Mouse (Mus musculus): Measurements from ENCODE around the gene Dynll1. TPM values are rescaled to one million over a fixed set of nuclear protein-coding genes. Genes with fewer than 3 reads are reported as not detected.

Dynll1 gene
- polyA plus RNA-seq, 1 experiment from 2014 or later = 470 TPM

DNA sequence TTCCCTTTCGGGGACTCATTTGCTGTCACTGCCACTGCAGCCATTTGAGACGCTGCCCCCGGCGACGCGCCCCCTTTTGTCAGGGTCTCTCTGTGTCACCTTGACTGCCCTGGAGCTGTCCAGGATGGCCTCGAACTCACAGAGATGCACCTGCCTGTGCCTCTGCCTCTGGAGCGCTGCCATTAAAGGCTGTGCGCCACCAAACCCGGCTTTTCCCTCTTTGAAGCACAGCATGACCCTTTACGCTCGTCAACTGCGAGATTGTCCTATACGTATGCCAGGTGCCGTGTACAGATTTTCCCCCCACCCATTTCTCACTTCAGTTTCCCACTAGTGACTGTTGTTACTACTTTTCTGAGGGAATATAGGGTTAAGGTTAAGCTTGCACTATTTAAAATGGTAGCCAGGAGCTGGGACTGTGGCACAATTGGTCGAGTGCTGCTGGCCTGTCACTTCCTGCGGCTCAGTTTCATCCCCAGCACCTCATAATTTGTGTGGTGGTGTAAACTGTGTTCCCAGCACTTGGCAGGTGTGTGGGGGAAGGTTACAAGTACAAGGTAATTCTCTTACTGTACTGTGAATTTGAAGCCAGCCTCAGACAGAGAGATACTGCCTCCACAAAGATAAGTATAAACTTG lies 20.6 kb downstream of the Dynll1 start:
- H3K4me3 ChIP-seq (ENCODE audit: low read depth, low read length) = peak overlapping the region; percentile 70
- H3K4me2 ChIP-seq (ENCODE audit: low read depth, low read length) = peak overlapping the region; percentile 91
- peaks cover 6% of the 10 kb centered on the region for H3K36me3 ChIP-seq (ENCODE audit: control insufficient read depth, insufficient read depth)
- H3K27me3 ChIP-seq (ENCODE audit: control insufficient read depth, insufficient read depth, low read depth, low read length) = no peaks in the 10 kb centered on the region
- peaks cover 18% of the 10 kb centered on the region for H3K4me1 ChIP-seq (ENCODE audit: control insufficient read depth, low read depth, low read length)
- H3K9ac ChIP-seq (ENCODE audit: low read depth, low read length) = peak overlapping the region; percentile 73
- peak; percentile 28; the same call in 1 of the 2 replicates for ATAC-seq (ENCODE audit: low read depth)
- H3K27ac ChIP-seq (ENCODE audit: low read length) = peak overlapping the region; percentile 49
- WGBS (ENCODE audit: insufficient replicate concordance) = 2% methylated on average over 17 of the region's 17 CpGs
- no peaks in the 10 kb centered on the region for H3K9me3 ChIP-seq (replicated peaks; ENCODE audit: control insufficient read depth, low read length)

- peak within 1 kb of the TSS; percentile 73 for H3K9ac ChIP-seq (ENCODE audit: low read depth, low read length)
- WGBS (ENCODE audit: insufficient replicate concordance) = 3% methylated on average over 45 of the region's 45 CpGs
- peaks cover 6% of the 10 kb centered on the region for H3K36me3 ChIP-seq (ENCODE audit: control insufficient read depth, insufficient read depth)
- H3K27me3 ChIP-seq (ENCODE audit: control insufficient read depth, insufficient read depth, low read depth, low read length) = no peaks in the 10 kb centered on the region
- ATAC-seq (ENCODE audit: low read depth) = peak; percentile 88
- H3K4me3 ChIP-seq (ENCODE audit: low read depth, low read length) = peak within 1 kb of the TSS; percentile 70
- H3K27ac ChIP-seq (ENCODE audit: low read length) = peak within 1 kb of the TSS; percentile 49
- H3K4me2 ChIP-seq (ENCODE audit: low read depth, low read length) = peak within 1 kb of the TSS; percentile 91
- no peaks in the 10 kb centered on the region for H3K9me3 ChIP-seq (replicated peaks; ENCODE audit: control insufficient read depth, low read length)
- H3K4me1 ChIP-seq (ENCODE audit: control insufficient read depth, low read depth, low read length) = peaks cover 21% of the 10 kb centered on the region
Measured at GRCm38 (mm10) chr5:115279226-115280049, 21.4 kb downstream of the Dynll1 start, which contains the start of gene Coq5. Coq5 (plus strand) TSS chr5:115279666.

DNA sequence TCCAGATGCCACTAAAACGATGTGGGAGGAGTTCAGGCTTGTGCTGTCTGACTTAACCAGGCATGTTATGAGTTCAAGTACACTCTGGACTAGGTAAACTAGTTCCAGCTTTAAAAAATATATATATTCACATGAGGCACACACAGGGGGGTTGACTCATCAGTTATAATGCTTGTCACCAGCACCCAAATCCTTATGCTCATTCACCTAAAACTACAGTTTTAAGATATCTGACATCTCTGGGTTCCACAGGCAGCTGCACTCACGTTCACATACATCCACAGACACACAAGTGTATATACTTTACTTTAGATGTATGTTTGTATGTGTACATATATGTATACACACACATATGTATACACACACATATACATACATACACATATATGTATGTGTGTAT lies 22.0 kb downstream of the Dynll1 start:
- Histone ChIP-seq H3K27ac (ENCODE audit: low read length) (no peak overlapping the region), H3K4me2 (ENCODE audit: low read depth, low read length) (no peak overlapping the region), H3K4me3 (ENCODE audit: low read depth, low read length) (no peak overlapping the region), H3K36me3 (ENCODE audit: control insufficient read depth, insufficient read depth) (no peaks in the 10 kb centered on the region), H3K27me3 (ENCODE audit: control insufficient read depth, insufficient read depth, low read depth, low read length) (no peaks in the 10 kb centered on the region), H3K4me1 (ENCODE audit: control insufficient read depth, low read depth, low read length) (peaks cover 21% of the 10 kb centered on the region), H3K9me3 (replicated peaks; ENCODE audit: control insufficient read depth, low read length) (no peaks in the 10 kb centered on the region), H3K9ac (ENCODE audit: low read depth, low read length) (no peak overlapping the region)
- WGBS (ENCODE audit: insufficient replicate concordance) = 51% methylated on average over 2 of the region's 2 CpGs
- ATAC-seq (ENCODE audit: low read depth) = no peak

DNA sequence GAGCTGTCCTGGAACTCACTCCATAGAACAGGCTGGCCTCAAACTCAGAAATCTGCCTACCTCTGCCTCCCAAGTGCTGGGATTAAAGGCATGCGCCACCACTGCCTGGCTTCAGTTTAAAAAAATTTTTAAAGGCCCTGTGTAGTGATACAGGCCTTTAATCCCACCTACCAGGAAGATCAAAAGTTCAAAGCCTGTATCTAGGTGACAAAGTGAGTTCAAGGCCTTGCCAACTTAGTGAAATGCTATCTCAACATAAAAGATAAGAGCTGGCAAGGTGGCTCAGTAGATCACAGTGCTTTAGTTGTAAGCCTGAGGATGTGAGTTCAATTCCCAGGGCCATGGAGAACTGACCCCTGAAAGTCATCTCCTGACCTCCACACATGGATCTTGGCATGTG lies 22.7 kb downstream of the Dynll1 start:
- H3K9ac ChIP-seq (ENCODE audit: low read depth, low read length) = no peak overlapping the region
- no peaks in the 10 kb centered on the region for H3K27me3 ChIP-seq (ENCODE audit: control insufficient read depth, insufficient read depth, low read depth, low read length)
- no peaks in the 10 kb centered on the region for H3K36me3 ChIP-seq (ENCODE audit: control insufficient read depth, insufficient read depth)
- 65% methylated on average over 1 of the region's 1 CpGs for WGBS (ENCODE audit: insufficient replicate concordance)
- H3K27ac ChIP-seq (ENCODE audit: low read length) = no peak overlapping the region; the same call in 1 of the 2 replicates
- no peak for ATAC-seq (ENCODE audit: low read depth)
- H3K4me1 ChIP-seq (ENCODE audit: control insufficient read depth, low read depth, low read length) = peaks cover 28% of the 10 kb centered on the region
- no peaks in the 10 kb centered on the region for H3K9me3 ChIP-seq (replicated peaks; ENCODE audit: control insufficient read depth, low read length)
- H3K4me2 ChIP-seq (ENCODE audit: low read depth, low read length) = no peak overlapping the region
- no peak overlapping the region for H3K4me3 ChIP-seq (ENCODE audit: low read depth, low read length)

GRCm38 (mm10) chr5:115275998-115276397 lies 24.8 kb downstream of the Dynll1 start:
- no peaks in the 10 kb centered on the region for H3K36me3 ChIP-seq (ENCODE audit: control insufficient read depth, insufficient read depth)
- 56% methylated on average over 14 of the region's 14 CpGs for WGBS (ENCODE audit: insufficient replicate concordance)
- no peak overlapping the region for H3K4me2 ChIP-seq (ENCODE audit: low read depth, low read length)
- no peak for ATAC-seq (ENCODE audit: low read depth)
- no peak overlapping the region for H3K9ac ChIP-seq (ENCODE audit: low read depth, low read length)
- H3K4me1 ChIP-seq (ENCODE audit: control insufficient read depth, low read depth, low read length) = peaks cover 33% of the 10 kb centered on the region
- no peak overlapping the region for H3K4me3 ChIP-seq (ENCODE audit: low read depth, low read length)
- no peaks in the 10 kb centered on the region for H3K27me3 ChIP-seq (ENCODE audit: control insufficient read depth, insufficient read depth, low read depth, low read length)
- no peak overlapping the region for H3K27ac ChIP-seq (ENCODE audit: low read length)
- no peaks in the 10 kb centered on the region for H3K9me3 ChIP-seq (replicated peaks; ENCODE audit: control insufficient read depth, low read length)

- Histone ChIP-seq H3K36me3 (ENCODE audit: control insufficient read depth, insufficient read depth) (no peaks in the 10 kb centered on the region), H3K27me3 (ENCODE audit: control insufficient read depth, insufficient read depth, low read depth, low read length) (no peaks in the 10 kb centered on the region), H3K4me3 (ENCODE audit: low read depth, low read length) (no peak overlapping the region), H3K4me1 (ENCODE audit: control insufficient read depth, low read depth, low read length) (peaks cover 38% of the 10 kb centered on the region), H3K9ac (ENCODE audit: low read depth, low read length) (no peak overlapping the region), H3K4me2 (ENCODE audit: low read depth, low read length) (no peak overlapping the region), H3K27ac (ENCODE audit: low read length) (no peak overlapping the region), H3K9me3 (replicated peaks; ENCODE audit: control insufficient read depth, low read length) (no peaks in the 10 kb centered on the region)
- WGBS (ENCODE audit: insufficient replicate concordance) = 65% methylated on average over 1 of the region's 1 CpGs
- ATAC-seq (ENCODE audit: low read depth) = no peak
Measured at GRCm38 (mm10) chr5:115274771-115275170, 26.0 kb downstream of the Dynll1 start.

DNA sequence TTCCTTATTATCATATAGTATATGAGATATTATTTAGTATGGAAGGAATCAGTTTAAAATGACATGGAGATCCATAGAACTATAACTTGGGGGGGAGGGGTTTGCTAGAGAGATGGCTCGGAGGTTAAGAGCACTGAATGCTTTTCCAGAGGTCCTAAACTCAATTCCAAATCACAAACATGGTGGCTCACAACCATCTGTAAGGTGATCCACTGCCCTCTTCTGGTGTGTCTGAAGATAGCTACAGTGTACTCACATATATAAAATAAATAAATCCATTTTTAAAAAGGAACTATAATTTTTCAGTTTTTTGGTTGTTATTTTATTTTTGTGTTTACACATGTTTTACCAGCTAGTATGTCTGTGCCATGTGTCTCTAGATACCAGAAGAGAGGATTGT lies 26.4 kb downstream of the Dynll1 start:
- Histone ChIP-seq H3K9me3 (replicated peaks; ENCODE audit: control insufficient read depth, low read length) (no peaks in the 10 kb centered on the region), H3K27me3 (ENCODE audit: control insufficient read depth, insufficient read depth, low read depth, low read length) (no peaks in the 10 kb centered on the region), H3K36me3 (ENCODE audit: control insufficient read depth, insufficient read depth) (no peaks in the 10 kb centered on the region), H3K9ac (ENCODE audit: low read depth, low read length) (no peak overlapping the region), H3K4me3 (ENCODE audit: low read depth, low read length) (no peak overlapping the region), H3K4me1 (ENCODE audit: control insufficient read depth, low read depth, low read length) (peaks cover 42% of the 10 kb centered on the region), H3K4me2 (ENCODE audit: low read depth, low read length) (no peak overlapping the region), H3K27ac (ENCODE audit: low read length) (no peak overlapping the region)
- no peak for ATAC-seq (ENCODE audit: low read depth)
- 64% methylated on average over 1 of the region's 1 CpGs for WGBS (ENCODE audit: insufficient replicate concordance)

DNA sequence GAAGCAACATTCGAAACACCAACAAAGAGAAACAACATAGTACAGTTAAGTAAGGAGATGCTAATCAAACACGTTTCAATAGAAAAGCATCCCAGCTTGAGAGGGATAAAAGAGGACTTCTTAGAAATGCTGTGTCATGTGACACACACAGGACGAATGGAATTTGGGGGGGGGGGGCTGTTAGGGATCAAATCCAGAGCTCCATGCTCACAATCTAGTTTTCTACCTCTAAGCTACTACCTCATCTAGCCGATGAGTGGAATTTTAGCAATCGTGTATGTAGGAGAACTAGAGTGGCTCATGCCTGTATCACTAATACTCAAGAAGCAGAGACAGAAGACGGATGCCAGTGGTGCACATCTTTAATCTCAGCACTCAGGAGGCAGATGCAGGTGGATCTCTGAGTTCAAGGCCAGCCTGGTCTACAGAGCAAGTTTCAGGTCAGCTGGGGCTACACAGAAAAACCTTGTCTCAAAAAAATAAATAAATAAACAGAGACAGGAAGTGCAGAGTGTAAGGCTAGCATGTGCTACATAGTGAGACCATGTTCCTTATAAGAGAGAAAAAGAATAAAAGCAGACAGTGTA lies 27.2 kb downstream of the Dynll1 start:
- no peaks in the 10 kb centered on the region for H3K27me3 ChIP-seq (ENCODE audit: control insufficient read depth, insufficient read depth, low read depth, low read length)
- H3K4me3 ChIP-seq (ENCODE audit: low read depth, low read length) = no peak overlapping the region
- peak overlapping the region; percentile 79 for H3K4me2 ChIP-seq (ENCODE audit: low read depth, low read length)
- 0 out of 2 replicates have a peak, but pooled peaks cover 3% of the 10 kb centered on the region for H3K36me3 ChIP-seq (ENCODE audit: control insufficient read depth, insufficient read depth)
- H3K9ac ChIP-seq (ENCODE audit: low read depth, low read length) = no peak overlapping the region
- ATAC-seq (ENCODE audit: low read depth) = no peak
- H3K27ac ChIP-seq (ENCODE audit: low read length) = peak overlapping the region; percentile 6; the same call in 1 of the 2 replicates
- peaks cover 46% of the 10 kb centered on the region for H3K4me1 ChIP-seq (ENCODE audit: control insufficient read depth, low read depth, low read length)
- H3K9me3 ChIP-seq (replicated peaks; ENCODE audit: control insufficient read depth, low read length) = no peaks in the 10 kb centered on the region
- WGBS (ENCODE audit: insufficient replicate concordance) = 69% methylated on average over 6 of the region's 6 CpGs
